7 mouse cellular contexts compared by ENCODE assay signal in genomic region chr6:88924502-88925275, GRCm38 (mm10). TPM values are rescaled to one million over a fixed set of nuclear protein-coding genes. Genes with fewer than 3 reads are reported as not detected.
A peak's percentile ranks its signal among the peaks of the same experiment; 100 is the strongest.
DNase-seq lines count a peak whose midpoint lies in the region; ATAC-seq and TF ChIP-seq lines count a peak whose summit lies in the region.

No protein-coding gene starts in this region.

- H3K4me1 ChIP-seq in lung, embryonic 14.5 days (ENCODE audit: insufficient read depth) = peaks cover 14% of the 10 kb centered on the region
- peaks cover 24% of the 10 kb centered on the region for H3K4me1 ChIP-seq in stomach, embryonic 15.5 days
- H3K4me1 ChIP-seq in liver, postnatal 0 days (ENCODE audit: insufficient read depth) = no peaks in the 10 kb centered on the region

- no peaks in the 10 kb centered on the region for H3K9me3 ChIP-seq in lung, embryonic 14.5 days (ENCODE audit: low read depth, low read length)
- no peaks in the 10 kb centered on the region for H3K9me3 ChIP-seq in stomach, embryonic 15.5 days
- H3K9me3 ChIP-seq in liver, postnatal 0 days (ENCODE audit: low read length) = no peaks in the 10 kb centered on the region

- peak overlapping the region; percentile 85 for H3K27ac ChIP-seq in lung, embryonic 14.5 days (ENCODE audit: low read depth)
- peak overlapping the region; percentile 77 for H3K27ac ChIP-seq in stomach, embryonic 15.5 days
- H3K27ac ChIP-seq in liver, postnatal 0 days (ENCODE audit: low read depth) = no peak overlapping the region

- intact Hi-C loops in gastrocnemius, postnatal 14 days (cut with DNase I; ENCODE audit: low total_unique reads) = loop anchor here (5.0 kb wide), 2 partner anchors 108 to 708 kb away; no protein-coding TSS in a partner anchor

- H3K4me2 ChIP-seq in lung, embryonic 14.5 days = no peak overlapping the region
- H3K4me2 ChIP-seq in stomach, embryonic 15.5 days = no peak overlapping the region
- no peak overlapping the region for H3K4me2 ChIP-seq in liver, postnatal 0 days (ENCODE audit: low read depth, low read length)

- peak; percentile 15 for ATAC-seq in inflammation-experienced regulatory T-cells, adult 6 months
- peak; percentile 82 for ATAC-seq in lung, embryonic 14.5 days (ENCODE audit: insufficient read depth)
- peak; percentile 40; the same call in 1 of the 2 replicates for ATAC-seq in stomach, embryonic 15.5 days (ENCODE audit: insufficient read depth, low FRiP score, low read depth)
- no peak for ATAC-seq in liver, postnatal 0 days

- no peak overlapping the region for H3K4me3 ChIP-seq in lung, embryonic 14.5 days (ENCODE audit: low read depth, low read length)
- no peak overlapping the region for H3K4me3 ChIP-seq in stomach, embryonic 15.5 days (replicated peaks)
- no peak overlapping the region for H3K4me3 ChIP-seq in liver, postnatal 0 days (ENCODE audit: low read depth, low read length)

- no peak for TF ChIP-seq CTCF in lung, embryonic 14.5 days (IDR thresholded peaks at IDR 0.05; ENCODE audit: low read depth)
- no peak for TF ChIP-seq CTCF in liver, postnatal 0 days (IDR thresholded peaks at IDR 0.05; ENCODE audit: low read depth)

- no peak overlapping the region for H3K9ac ChIP-seq in lung, embryonic 14.5 days
- H3K9ac ChIP-seq in stomach, embryonic 15.5 days = no peak overlapping the region
- H3K9ac ChIP-seq in liver, postnatal 0 days (replicated peaks) = no peak overlapping the region

- H3K27me3 ChIP-seq in lung, embryonic 14.5 days (ENCODE audit: insufficient read depth, low read length) = no peaks in the 10 kb centered on the region
- H3K27me3 ChIP-seq in stomach, embryonic 15.5 days (replicated peaks) = no peaks in the 10 kb centered on the region
- no peaks in the 10 kb centered on the region for H3K27me3 ChIP-seq in liver, postnatal 0 days (ENCODE audit: insufficient read depth, low read length)

- TF ChIP-seq EP300 in liver, postnatal 0 days (IDR thresholded peaks at IDR 0.05; ENCODE audit: low read depth) = no peak

- WGBS in lung, embryonic 14.5 days = 4% methylated on average over 5 of the region's 5 CpGs
- WGBS in stomach, embryonic 15.5 days = 8% methylated on average over 5 of the region's 5 CpGs
- 31% methylated on average over 5 of the region's 5 CpGs for WGBS in liver, postnatal 0 days (ENCODE audit: insufficient replicate concordance)

- peak; percentile 80 to 89 for DNase-seq in adrenal gland, adult (ENCODE audit: inconsistent age in 2 of 2, low spot score in 1 of 2)
- peak; percentile 65 to 72 for DNase-seq in cerebellum, postnatal 10 days
- DNase-seq in gastrocnemius, postnatal 14 days = peak; percentile 68
- peak; percentile 89 for DNase-seq in lung, embryonic 14.5 days
- DNase-seq in liver, postnatal 0 days = no peak

- no peaks in the 10 kb centered on the region for H3K36me3 ChIP-seq in lung, embryonic 14.5 days (ENCODE audit: insufficient read depth)
- H3K36me3 ChIP-seq in stomach, embryonic 15.5 days = no peaks in the 10 kb centered on the region
- no peaks in the 10 kb centered on the region for H3K36me3 ChIP-seq in liver, postnatal 0 days (replicated peaks; ENCODE audit: insufficient read depth, low read length)

RNA-seq across cellular contexts. Expression of gene Tpra1, which starts 22.6 kb away (rescaled TPM):
- 10 to 100 TPM; 21.5 to 24.1 TPM for total RNA-seq in gastrocnemius, postnatal 14 days (2021)
- polyA plus RNA-seq in inflammation-experienced regulatory T-cells, adult 6 months (2017; shearing (Covaris generic)) = 10 to 100 TPM; 46.5 to 64.8 (median 52.8) TPM
- polyA plus RNA-seq in lung, embryonic 14.5 days (2014; fragmentation: Nextera tagmentation; extraction: Ambion mirVana) = 49.4 and 53.6 TPM in 2 replicates
- polyA plus RNA-seq in stomach, embryonic 15.5 days (2015; fragmentation: Nextera tagmentation; extraction: Ambion mirVana) = 60.1 and 67.3 TPM in 2 replicates
- 32.2 and 33.9 TPM in 2 replicates for polyA plus RNA-seq in liver, postnatal 0 days (2015; fragmentation: Nextera tagmentation; extraction: Ambion mirVana)

RNA-seq across cellular contexts. Expression of gene Mcm2, which starts 26.1 kb away (rescaled TPM):
- total RNA-seq in gastrocnemius, postnatal 14 days (2021) = 1 to 10 TPM; 5.5 to 9.4 TPM
- polyA plus RNA-seq in inflammation-experienced regulatory T-cells, adult 6 months (2017; shearing (Covaris generic)) = 10 to 100 TPM; 18.8 to 61.4 (median 19.9) TPM
- 153 and 164 TPM in 2 replicates for polyA plus RNA-seq in lung, embryonic 14.5 days (2014; fragmentation: Nextera tagmentation; extraction: Ambion mirVana)
- 105 and 110 TPM in 2 replicates for polyA plus RNA-seq in stomach, embryonic 15.5 days (2015; fragmentation: Nextera tagmentation; extraction: Ambion mirVana)
- polyA plus RNA-seq in liver, postnatal 0 days (2015; fragmentation: Nextera tagmentation; extraction: Ambion mirVana) = 42.1 and 53.6 TPM in 2 replicates

RNA-seq across cellular contexts. Expression of gene Podxl2, which starts 49.8 kb away (rescaled TPM):
- 10 to 100 TPM; 47.1 to 54.4 TPM for total RNA-seq in gastrocnemius, postnatal 14 days (2021)
- not detected for polyA plus RNA-seq in inflammation-experienced regulatory T-cells, adult 6 months (2017; shearing (Covaris generic))
- polyA plus RNA-seq in lung, embryonic 14.5 days (2014; fragmentation: Nextera tagmentation; extraction: Ambion mirVana) = 52.0 and 56.7 TPM in 2 replicates
- 62.5 and 72.3 TPM in 2 replicates for polyA plus RNA-seq in stomach, embryonic 15.5 days (2015; fragmentation: Nextera tagmentation; extraction: Ambion mirVana)
- polyA plus RNA-seq in liver, postnatal 0 days (2015; fragmentation: Nextera tagmentation; extraction: Ambion mirVana) = 1.1 and 1.3 TPM in 2 replicates

Comparison
In these comparisons a context has a peak if more than half of its experiments do, and no peak if none do; other contexts are left out.
1. RNA of gene Podxl2, which starts 49.8 kb away (polyA plus RNA-seq): 62.5 to 72.3 TPM in stomach, embryonic 15.5 days and 52.0 to 56.7 TPM in lung, embryonic 14.5 days; 1.1 to 1.3 TPM in liver, postnatal 0 days and not detected in inflammation-experienced regulatory T-cells, adult 6 months; every median in the first group is over 10 times any median in the second.